Mouse (Mus musculus) forelimb bud, embryonic 11.5 days (tissue): Measurements from ENCODE around the gene Abcc6.
"Not testable (repeated sequence)": the region's sequence is repeated elsewhere in the genome, so short reads cannot be mapped to it uniquely, and the experiment has no call there.

Source experiments
- DNase-seq: peaks from one replicate; pipeline ENCODE4 v3.0.0-alpha.2; 2012; ENCODE audit warnings: low read depth, low spot score

Gene Abcc6

GRCm38 (mm10) chr7:46028681-46029080 lies 1.4 kb downstream of the Abcc6 start:
- no peak for DNase-seq

- no peak for DNase-seq
Measured at GRCm38 (mm10) chr7:46025436-46025835, 4.7 kb downstream of the Abcc6 start.

GRCm38 (mm10) chr7:46021951-46022350 lies 8.2 kb downstream of the Abcc6 start:
- peak; percentile 68 for DNase-seq

- no peak for DNase-seq
Measured at GRCm38 (mm10) chr7:46019594-46019993, 10.5 kb downstream of the Abcc6 start.

- peak; percentile 67 for DNase-seq
Measured at GRCm38 (mm10) chr7:46013266-46014010, 16.7 kb downstream of the Abcc6 start.

GRCm38 (mm10) chr7:46012121-46012520 lies 18.0 kb downstream of the Abcc6 start:
- DNase-seq, result no peak

- peak; percentile 77 for DNase-seq
Measured at GRCm38 (mm10) chr7:46009578-46009977, 20.5 kb downstream of the Abcc6 start.

- no peak for DNase-seq
Measured at GRCm38 (mm10) chr7:46002748-46003147, 27.4 kb downstream of the Abcc6 start.

- DNase-seq, result no peak
Measured at GRCm38 (mm10) chr7:46000577-46000976, 29.5 kb downstream of the Abcc6 start.

- DNase-seq, result no peak
Measured at GRCm38 (mm10) chr7:45992470-45992869, 37.6 kb downstream of the Abcc6 start.

- DNase-seq, result no peak
Measured at GRCm38 (mm10) chr7:45988344-45988743, 41.8 kb downstream of the Abcc6 start.

GRCm38 (mm10) chr7:45986893-45987292 lies 43.2 kb downstream of the Abcc6 start:
- DNase-seq, result no peak

GRCm38 (mm10) chr7:45981612-45982011 lies 48.5 kb downstream of the Abcc6 start:
- no peak for DNase-seq

- DNase-seq, result no peak
Measured at GRCm38 (mm10) chr7:45974512-45974911, 55.6 kb downstream of the Abcc6 start.

GRCm38 (mm10) chr7:45974103-45974502 lies 56.0 kb downstream of the Abcc6 start:
- DNase-seq, result no peak

GRCm38 (mm10) chr7:45973271-45973687 lies 56.8 kb downstream of the Abcc6 start:
- no peak for DNase-seq

- DNase-seq, result no peak
Measured at GRCm38 (mm10) chr7:45971831-45972723, 58.0 kb downstream of the Abcc6 start.

- no peak for DNase-seq
Measured at GRCm38 (mm10) chr7:45956611-45957010, 73.5 kb downstream of the Abcc6 start.

GRCm38 (mm10) chr7:45949061-45949460 lies 81.0 kb downstream of the Abcc6 start:
- no peak for DNase-seq

GRCm38 (mm10) chr7:45943280-45943679 lies 86.8 kb downstream of the Abcc6 start:
- not testable (repeated sequence) for DNase-seq

- DNase-seq, result no peak
Measured at GRCm38 (mm10) chr7:45941986-45942385, 88.1 kb downstream of the Abcc6 start.

GRCm38 (mm10) chr7:45939836-45940235 lies 90.3 kb downstream of the Abcc6 start:
- DNase-seq, result no peak

- DNase-seq, result peak; percentile 77
Measured at GRCm38 (mm10) chr7:45935114-45935513, 95.0 kb downstream of the Abcc6 start.
